Mouse (Mus musculus): ENCODE results near the gene Wfdc10.

Wfdc10 gene

GRCm38 (mm10) chr2:164704235-164704634 lies 48.4 kb downstream of the Wfdc10 start:
- DNase-seq = no peak

DNA sequence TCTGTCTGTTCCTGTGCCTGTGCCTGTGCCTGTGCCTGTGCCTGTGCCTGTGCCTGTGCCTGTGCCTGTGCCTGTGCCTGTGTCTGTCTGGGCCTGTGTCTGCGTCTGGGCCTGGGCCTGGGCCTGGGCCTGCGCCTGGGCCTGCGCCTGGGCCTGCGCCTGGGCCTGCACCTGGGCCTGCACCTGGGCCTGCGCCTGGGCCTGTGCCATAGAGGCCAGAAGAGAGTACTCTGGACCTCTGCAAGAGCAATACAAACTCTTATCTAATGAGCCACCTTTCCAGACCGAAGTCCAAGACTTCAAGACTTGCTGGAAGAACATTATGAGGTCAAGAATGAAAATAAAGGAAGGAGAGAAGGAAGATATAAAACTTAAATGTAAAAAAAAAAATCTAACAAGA lies 49.5 kb downstream of the Wfdc10 start:
- no peak for DNase-seq

DNA sequence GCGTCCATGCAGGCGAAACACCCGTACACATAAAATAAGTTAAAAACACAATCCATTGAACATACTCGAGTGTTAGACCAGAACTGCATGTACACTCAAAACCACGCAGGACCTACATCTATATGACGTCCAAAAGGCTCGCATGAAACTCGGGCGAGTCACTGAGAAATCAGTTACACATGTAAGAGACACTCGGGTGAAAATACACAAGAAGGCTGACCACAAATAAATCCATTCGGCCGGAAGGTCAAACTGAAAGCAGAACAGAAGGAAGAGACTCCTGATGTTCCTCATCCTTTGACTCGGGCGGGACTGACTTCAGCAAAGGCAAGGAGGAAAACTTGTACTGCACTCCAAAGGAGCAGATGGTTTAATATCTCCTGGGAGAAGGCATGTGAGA lies 50.1 kb downstream of the Wfdc10 start:
- DNase-seq = no peak
